Mouse (Mus musculus): Measurements from ENCODE around the gene Dram2.

DNA sequence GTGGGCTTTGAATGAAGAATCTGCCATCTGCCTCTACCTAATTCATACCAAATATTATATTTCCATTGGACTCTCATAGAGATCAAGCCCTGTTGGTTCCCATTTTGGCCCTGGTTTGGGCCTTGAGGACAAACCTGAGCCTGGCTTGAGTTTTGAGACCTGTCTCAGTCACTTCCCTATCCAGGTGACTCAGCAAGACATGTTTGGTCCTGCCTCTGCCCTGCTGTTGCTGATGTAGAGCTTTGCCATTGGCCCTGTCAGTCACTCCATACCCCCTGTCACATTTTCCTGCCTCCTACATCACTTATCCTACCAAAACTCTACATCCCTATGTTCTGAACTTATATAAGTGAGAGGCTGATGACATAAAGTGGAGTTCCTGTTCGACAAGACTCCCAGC, 70.5 kb downstream of the Dram2 start:
- TF ChIP-seq CTCF (conservative IDR thresholded peaks at IDR 0.05; ENCODE audit: low read length) (no peak), NANOG (IDR thresholded peaks at IDR 0.05; ENCODE audit: borderline replicate concordance, low read length) (no peak), POU5F1 (IDR thresholded peaks at IDR 0.05; ENCODE audit: borderline replicate concordance, low read length) (no peak)
